Mouse (Mus musculus): ENCODE data around the gene Fbh1. TPM values are rescaled to one million over a fixed set of nuclear protein-coding genes. Genes with fewer than 3 reads are reported as not detected.

The Fbh1 gene
- polyA plus RNA-seq, 1 experiment from 2014 or later: 113 TPM

DNA sequence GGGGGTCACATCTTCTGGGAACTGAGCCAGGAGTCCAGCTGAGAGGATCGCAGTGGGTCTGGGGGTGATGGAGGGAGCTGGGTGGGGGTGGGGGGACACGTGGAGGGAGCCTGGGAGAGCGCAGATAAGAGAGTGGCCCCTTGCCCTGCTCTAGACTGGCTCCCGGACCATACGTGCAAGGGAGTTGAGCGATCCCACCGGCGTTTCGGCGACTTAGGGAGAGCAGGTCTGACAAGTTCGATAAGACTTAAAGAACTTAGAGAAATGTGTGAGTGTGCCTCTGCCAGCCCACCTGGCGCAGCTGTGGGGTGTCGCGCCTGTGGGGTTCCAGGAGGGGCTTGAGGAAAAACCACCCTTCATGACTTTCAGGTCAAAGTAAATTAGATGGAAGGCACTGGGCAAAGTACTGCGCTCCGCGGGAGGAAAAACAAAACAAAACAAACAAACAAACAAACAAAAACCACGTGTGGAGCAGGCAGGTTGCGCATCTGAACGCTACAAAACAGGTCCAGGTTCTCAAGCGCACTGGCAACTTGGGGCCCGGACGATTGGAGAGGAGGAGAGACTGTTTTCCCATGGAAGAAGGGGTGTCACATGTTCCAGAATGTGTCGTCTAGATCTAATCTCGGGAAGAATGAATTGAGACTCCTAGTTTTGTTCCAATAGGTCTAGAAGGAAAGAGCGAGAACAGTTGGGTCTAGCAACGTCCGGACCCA lies 71.2 kb downstream of the Fbh1 start:
- ATAC-seq (ENCODE audit: insufficient read depth): peak; percentile 33; the same call in 1 of the 2 replicates
- peak overlapping the region; percentile 64 for H3K9ac ChIP-seq
- no peak for TF ChIP-seq CTCF (IDR thresholded peaks at IDR 0.05; ENCODE audit: low read depth)
- H3K4me1 ChIP-seq (ENCODE audit: insufficient read depth): no peaks in the 10 kb centered on the region
- H3K9me3 ChIP-seq (ENCODE audit: low read depth, low read length): no peaks in the 10 kb centered on the region
- 0 out of 2 replicates have a peak, but pooled peaks cover 3% of the 10 kb centered on the region for H3K27me3 ChIP-seq (ENCODE audit: insufficient read depth, low read length)
- peak overlapping the region; percentile 60 for H3K4me3 ChIP-seq (ENCODE audit: low read depth, low read length)
- H3K27ac ChIP-seq (ENCODE audit: low read depth): no peak overlapping the region
- 2% methylated on average over 28 of the region's 28 CpGs for WGBS
- H3K4me2 ChIP-seq: peak overlapping the region; percentile 95
- no peaks in the 10 kb centered on the region for H3K36me3 ChIP-seq (ENCODE audit: insufficient read depth)
- DNase-seq: peak; percentile 23

DNA sequence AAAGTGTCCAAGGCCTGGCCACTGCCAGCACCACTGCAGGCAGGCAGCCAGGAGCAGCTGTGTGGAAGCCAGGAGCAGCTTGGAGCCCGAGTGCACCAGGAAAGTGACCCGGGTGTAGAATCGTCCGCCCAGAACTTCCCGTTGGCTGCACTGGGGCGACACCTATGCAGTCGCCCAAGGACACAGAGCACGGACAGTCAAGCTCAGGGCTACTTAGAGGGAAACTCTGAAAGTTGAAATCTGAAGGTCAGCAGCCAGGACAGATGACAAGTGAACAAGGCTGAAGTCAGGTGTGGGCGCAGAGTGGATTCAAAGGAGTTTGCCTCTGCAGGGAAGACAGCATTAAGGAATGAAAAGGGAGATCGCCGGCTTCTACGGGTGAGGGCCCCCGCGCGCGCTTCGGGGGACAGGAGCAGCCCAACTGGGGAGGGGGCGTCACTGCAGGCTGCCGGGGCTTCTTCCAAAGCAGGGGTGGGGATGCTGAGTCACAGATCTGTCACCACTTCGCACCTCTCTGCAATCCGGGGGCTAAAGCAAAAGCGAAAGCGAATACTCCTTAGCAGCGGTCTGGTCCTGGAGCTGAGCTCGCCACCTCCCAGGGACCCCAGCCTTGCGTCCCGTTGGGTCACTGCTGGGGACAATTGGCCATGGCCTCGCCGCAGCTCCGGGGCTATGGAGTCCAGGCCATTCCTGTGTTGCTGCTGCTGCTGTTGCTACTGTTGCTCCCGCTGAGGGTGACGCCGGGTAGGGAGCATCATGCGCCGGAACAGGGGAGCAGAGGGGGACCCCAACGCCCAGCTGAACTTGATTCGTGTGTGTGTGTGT lies 72.0 kb downstream of the Fbh1 start, which contains the start of gene Il15ra:
TSS of gene Il15ra (plus strand) at position 90 of the 825 bp plus-strand sequence.
- peak within 1 kb of the TSS; percentile 64 for H3K9ac ChIP-seq
- no peaks in the 10 kb centered on the region for H3K36me3 ChIP-seq (ENCODE audit: insufficient read depth)
- TF ChIP-seq CTCF (IDR thresholded peaks at IDR 0.05; ENCODE audit: low read depth): no peak
- 0 out of 2 replicates have a peak, but pooled peaks cover 3% of the 10 kb centered on the region for H3K27me3 ChIP-seq (ENCODE audit: insufficient read depth, low read length)
- peak within 1 kb of the TSS; percentile 60 for H3K4me3 ChIP-seq (ENCODE audit: low read depth, low read length)
- no peaks in the 10 kb centered on the region for H3K9me3 ChIP-seq (ENCODE audit: low read depth, low read length)
- H3K4me1 ChIP-seq (ENCODE audit: insufficient read depth): no peaks in the 10 kb centered on the region
- ATAC-seq (ENCODE audit: insufficient read depth): peak; percentile 70
- DNase-seq: peak; percentile 68
- peak within 1 kb of the TSS; percentile 95 for H3K4me2 ChIP-seq
- under 1% methylated on average over 37 of the region's 37 CpGs for WGBS
- no peak within 1 kb of the TSS for H3K27ac ChIP-seq (ENCODE audit: low read depth)

DNA sequence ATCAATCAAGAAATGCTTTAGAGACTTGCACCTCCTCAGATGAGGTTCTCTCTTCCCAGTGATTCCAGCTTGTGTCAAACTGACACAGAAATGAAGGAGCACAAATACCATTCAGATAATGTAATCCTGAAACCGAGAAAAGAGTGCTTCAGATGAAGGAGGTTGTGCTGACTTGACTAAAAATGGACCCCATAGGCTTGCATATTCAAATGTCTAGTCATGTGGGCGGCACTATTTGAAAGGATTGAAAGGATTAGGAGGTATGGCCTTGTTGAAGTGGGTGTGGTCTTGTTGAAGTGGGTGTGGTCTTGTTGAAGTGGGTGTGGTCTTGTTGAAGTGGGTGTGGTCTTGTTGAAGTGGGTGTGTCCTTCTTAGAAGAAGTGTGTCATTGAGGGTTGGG lies 77.5 kb downstream of the Fbh1 start:
- DNase-seq (no peak), ATAC-seq (ENCODE audit: insufficient read depth) (no peak)
- Histone ChIP-seq H3K4me3 (ENCODE audit: low read depth, low read length) (no peak overlapping the region), H3K27me3 (ENCODE audit: insufficient read depth, low read length) (no peaks in the 10 kb centered on the region), H3K4me2 (no peak overlapping the region), H3K27ac (ENCODE audit: low read depth) (no peak overlapping the region), H3K9ac (no peak overlapping the region), H3K36me3 (ENCODE audit: insufficient read depth) (no peaks in the 10 kb centered on the region), H3K9me3 (ENCODE audit: low read depth, low read length) (no peaks in the 10 kb centered on the region), H3K4me1 (ENCODE audit: insufficient read depth) (no peaks in the 10 kb centered on the region)
- 87% methylated on average over 2 of the region's 2 CpGs for WGBS
- TF ChIP-seq CTCF (IDR thresholded peaks at IDR 0.05; ENCODE audit: low read depth): no peak

DNA sequence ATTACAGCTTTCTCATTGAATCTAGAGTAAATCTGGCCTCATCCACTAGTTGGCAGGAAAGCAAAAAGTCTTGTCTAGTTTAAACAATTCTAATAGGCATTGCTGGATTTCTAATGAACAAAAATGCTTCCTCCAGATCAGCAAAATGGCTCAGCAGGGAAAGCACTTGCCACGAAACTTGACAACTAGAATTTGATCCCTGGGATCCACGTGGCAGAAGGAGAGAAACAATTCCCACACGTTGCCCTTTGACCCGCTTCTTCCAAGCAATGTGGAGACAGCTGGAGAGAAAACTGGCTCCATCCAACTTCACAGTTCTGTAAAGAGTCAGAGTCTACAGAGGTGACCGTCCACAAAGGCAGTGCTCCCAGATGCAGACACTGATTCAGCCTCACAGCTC lies 78.4 kb downstream of the Fbh1 start:
- Histone ChIP-seq H3K4me2 (no peak overlapping the region), H3K9me3 (ENCODE audit: low read depth, low read length) (no peaks in the 10 kb centered on the region), H3K36me3 (ENCODE audit: insufficient read depth) (no peaks in the 10 kb centered on the region), H3K27me3 (ENCODE audit: insufficient read depth, low read length) (no peaks in the 10 kb centered on the region), H3K27ac (ENCODE audit: low read depth) (no peak overlapping the region), H3K4me1 (ENCODE audit: insufficient read depth) (no peaks in the 10 kb centered on the region), H3K4me3 (ENCODE audit: low read depth, low read length) (no peak overlapping the region), H3K9ac (no peak overlapping the region)
- no peak for DNase-seq
- TF ChIP-seq CTCF (IDR thresholded peaks at IDR 0.05; ENCODE audit: low read depth): no peak
- no peak for ATAC-seq (ENCODE audit: insufficient read depth)
- WGBS: 48% methylated on average over 5 of the region's 5 CpGs

DNA sequence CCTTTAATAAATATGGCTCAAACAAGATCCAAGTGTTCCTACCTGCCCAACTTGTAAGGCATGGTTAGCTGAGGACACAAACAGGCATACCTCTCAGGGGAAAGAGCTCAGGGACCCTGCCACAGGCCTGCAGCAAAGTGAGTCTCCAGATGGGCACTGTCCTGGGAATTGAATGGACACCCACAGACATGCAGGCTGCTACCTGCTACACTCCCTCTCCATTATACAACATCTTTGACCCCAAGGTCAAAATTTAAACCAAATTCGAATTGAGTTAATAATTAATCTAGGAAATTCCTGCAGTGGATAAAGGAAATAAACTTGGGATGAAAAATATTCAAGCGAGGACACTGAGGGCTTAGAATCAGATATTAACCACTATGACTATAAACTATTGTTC lies 81.5 kb downstream of the Fbh1 start:
- Histone ChIP-seq H3K4me1 (ENCODE audit: insufficient read depth) (no peaks in the 10 kb centered on the region), H3K9me3 (ENCODE audit: low read depth, low read length) (no peaks in the 10 kb centered on the region), H3K27ac (ENCODE audit: low read depth) (no peak overlapping the region), H3K4me3 (ENCODE audit: low read depth, low read length) (no peak overlapping the region), H3K27me3 (ENCODE audit: insufficient read depth, low read length) (no peaks in the 10 kb centered on the region), H3K4me2 (no peak overlapping the region), H3K36me3 (ENCODE audit: insufficient read depth) (no peaks in the 10 kb centered on the region), H3K9ac (no peak overlapping the region)
- DNase-seq (no peak), ATAC-seq (ENCODE audit: insufficient read depth) (no peak)
- 63% methylated on average over 2 of the region's 2 CpGs for WGBS
- no peak for TF ChIP-seq CTCF (IDR thresholded peaks at IDR 0.05; ENCODE audit: low read depth)

DNA sequence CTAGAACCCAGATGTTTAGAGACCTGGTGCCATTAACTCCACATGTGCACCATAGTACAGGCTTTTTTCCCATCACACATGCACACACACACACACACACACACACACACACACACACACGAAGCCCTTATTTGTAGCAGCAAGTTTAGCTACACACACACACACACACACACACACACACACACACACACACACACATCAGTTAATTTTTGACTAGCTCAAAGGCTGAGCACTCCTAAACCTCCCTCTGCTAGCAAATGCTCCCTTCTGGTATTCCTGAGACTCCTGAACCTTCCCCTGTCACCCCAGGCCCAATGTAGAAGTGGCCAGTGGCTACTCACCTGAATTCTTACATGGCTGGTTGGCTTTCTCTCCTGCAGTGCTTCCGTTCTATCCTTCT lies 83.3 kb downstream of the Fbh1 start:
- H3K27me3 ChIP-seq (ENCODE audit: insufficient read depth, low read length): no peaks in the 10 kb centered on the region
- WGBS: 73% methylated on average over 2 of the region's 2 CpGs
- ATAC-seq (ENCODE audit: insufficient read depth): no peak
- H3K36me3 ChIP-seq (ENCODE audit: insufficient read depth): no peaks in the 10 kb centered on the region
- no peak overlapping the region for H3K9ac ChIP-seq
- no peak for TF ChIP-seq CTCF (IDR thresholded peaks at IDR 0.05; ENCODE audit: low read depth)
- H3K4me3 ChIP-seq (ENCODE audit: low read depth, low read length): no peak overlapping the region
- H3K4me1 ChIP-seq (ENCODE audit: insufficient read depth): no peaks in the 10 kb centered on the region
- no peak overlapping the region for H3K4me2 ChIP-seq
- H3K9me3 ChIP-seq (ENCODE audit: low read depth, low read length): no peaks in the 10 kb centered on the region
- DNase-seq: no peak
- no peak overlapping the region for H3K27ac ChIP-seq (ENCODE audit: low read depth)

DNA sequence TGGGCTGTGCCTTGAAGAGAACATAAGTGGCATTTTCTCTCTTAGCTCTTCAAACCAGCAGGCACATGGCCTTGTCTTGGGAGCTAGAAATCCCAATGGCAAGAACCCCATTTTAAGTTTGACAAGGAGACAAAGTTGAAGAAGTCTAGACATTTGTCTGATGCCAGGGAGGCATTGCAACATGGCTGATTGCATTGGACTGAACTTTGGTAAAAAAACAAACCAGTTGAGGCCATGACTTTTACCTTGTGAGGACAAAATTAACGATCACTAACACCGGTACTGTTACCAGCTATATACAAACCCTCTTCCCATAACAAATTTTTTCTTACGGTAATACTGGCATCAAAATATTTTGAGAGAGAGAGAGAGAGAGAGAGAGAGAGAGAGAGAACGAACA lies 84.0 kb downstream of the Fbh1 start:
- Histone ChIP-seq H3K9me3 (ENCODE audit: low read depth, low read length) (no peaks in the 10 kb centered on the region), H3K9ac (no peak overlapping the region), H3K4me2 (no peak overlapping the region), H3K27me3 (ENCODE audit: insufficient read depth, low read length) (no peaks in the 10 kb centered on the region), H3K27ac (ENCODE audit: low read depth) (no peak overlapping the region), H3K4me3 (ENCODE audit: low read depth, low read length) (no peak overlapping the region), H3K36me3 (ENCODE audit: insufficient read depth) (no peaks in the 10 kb centered on the region), H3K4me1 (ENCODE audit: insufficient read depth) (no peaks in the 10 kb centered on the region)
- 86% methylated on average over 4 of the region's 4 CpGs for WGBS
- DNase-seq (no peak), ATAC-seq (ENCODE audit: insufficient read depth) (no peak)
- no peak for TF ChIP-seq CTCF (IDR thresholded peaks at IDR 0.05; ENCODE audit: low read depth)

Other genes with a start within 250 kb of the Fbh1 start
- gene Pfkfb3, start 223.5 kb downstream of the Fbh1 start, polyA plus RNA-seq (2014; fragmentation: Nextera tagmentation; extraction: Ambion mirVana): 28.8 and 30.0 TPM in 2 replicates
- gene Rbm17, start 173.4 kb downstream of the Fbh1 start, polyA plus RNA-seq (2014; fragmentation: Nextera tagmentation; extraction: Ambion mirVana): 145 and 154 TPM in 2 replicates
- not detected in 2 replicates for gene Gm17490, start 151.3 kb downstream of the Fbh1 start, polyA plus RNA-seq (2014; fragmentation: Nextera tagmentation; extraction: Ambion mirVana)
- gene Il2ra, start 134.8 kb downstream of the Fbh1 start, polyA plus RNA-seq (2014; fragmentation: Nextera tagmentation; extraction: Ambion mirVana): not detected in 2 replicates
- 1.6 and 2.2 TPM in 2 replicates for gene Il15ra, start 72.3 kb downstream of the Fbh1 start, polyA plus RNA-seq (2014; fragmentation: Nextera tagmentation; extraction: Ambion mirVana)
- 22.5 and 23.3 TPM in 2 replicates for gene Ankrd16, start 294 bp upstream of the Fbh1 start, polyA plus RNA-seq (2014; fragmentation: Nextera tagmentation; extraction: Ambion mirVana)

Data from lung, embryonic 14.5 days (tissue).